Mouse (Mus musculus) embryo, embryonic 9.5 days (tissue): Measurements from ENCODE around the gene Olfr477.
"Not testable (repeated sequence)": the region's sequence is repeated elsewhere in the genome, so short reads cannot be mapped to it uniquely, and the experiment has no call there.

ENCODE experiments used
- DNase-seq: peaks from one replicate; pipeline ENCODE4 v3.0.0-alpha.2; 2017; ENCODE audit errors: extremely low spot score

Gene Olfr477

GRCm38 (mm10) chr7:107986393-107986792 lies at the start of gene Olfr477:
Olfr477 (plus strand) TSS chr7:107986693.
- no peak for DNase-seq

- DNase-seq, result not testable (repeated sequence)
These were observed 34.0 kb upstream of the Olfr477 start for GRCm38 (mm10) chr7:107952539-107952938.

- no peak for DNase-seq
These were observed 32.1 kb upstream of the Olfr477 start, which contains the start of gene Olfr474 for GRCm38 (mm10) chr7:107954343-107954742. Olfr474 (plus strand) TSS chr7:107954643.

- DNase-seq, result no peak
These were observed 22.0 kb upstream of the Olfr477 start, which contains the start of gene Olfr476 for GRCm38 (mm10) chr7:107964503-107964902. Olfr476 (plus strand) TSS chr7:107964803.

- DNase-seq, result not testable (repeated sequence)
These were observed 27.8 kb downstream of the Olfr477 start for GRCm38 (mm10) chr7:108014256-108014655.

- no peak for DNase-seq
These were observed 47.4 kb downstream of the Olfr477 start, which contains the start of gene Olfr478 for GRCm38 (mm10) chr7:108033889-108034288. Olfr478 (minus strand) TSS chr7:108033989.
